Mouse (Mus musculus) cerebellum, adult 11 months (tissue): ENCODE measurements around the gene Sftpd.

Experiments
- DNase-seq: peaks from one replicate; pipeline ENCODE4 v3.0.0; 2022

The Sftpd gene

GRCm38 (mm10) chr14:41185059-41185821 is at the start of gene Sftpd:
Gene Sftpd (minus strand): TSS chr14:41185149.
- no peak for DNase-seq

- DNase-seq: no peak
Observed at GRCm38 (mm10) chr14:41198037-41198730, 13.2 kb upstream of the Sftpd start.

GRCm38 (mm10) chr14:41189496-41189895 is 4.5 kb upstream of the Sftpd start:
- DNase-seq: no peak

- DNase-seq: no peak
Observed at GRCm38 (mm10) chr14:41174802-41175201, 10.1 kb downstream of the Sftpd start.

- DNase-seq: no peak
Observed at GRCm38 (mm10) chr14:41170514-41170913, 14.4 kb downstream of the Sftpd start.

DNA sequence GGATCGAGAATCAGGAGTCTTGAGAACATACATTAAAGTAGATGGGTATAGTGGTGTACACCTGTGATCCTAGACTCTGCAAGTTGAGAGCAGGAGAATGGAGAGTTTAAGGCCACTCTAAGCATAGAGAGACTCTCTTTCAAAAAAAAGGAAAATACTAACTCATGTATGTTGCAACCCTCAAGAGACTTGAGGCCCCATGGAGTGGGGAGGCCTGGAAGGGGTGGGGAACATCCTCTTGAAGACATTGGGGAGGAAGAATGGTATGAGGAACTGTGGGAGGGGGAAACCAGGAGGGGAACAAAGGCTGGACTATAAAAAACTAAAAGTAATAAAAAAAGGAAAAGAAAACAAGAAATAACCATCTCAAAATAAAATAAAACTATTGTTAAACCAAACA is 16.4 kb downstream of the Sftpd start:
- DNase-seq: no peak

GRCm38 (mm10) chr14:41167278-41167677 is 17.7 kb downstream of the Sftpd start:
- DNase-seq: no peak

DNA sequence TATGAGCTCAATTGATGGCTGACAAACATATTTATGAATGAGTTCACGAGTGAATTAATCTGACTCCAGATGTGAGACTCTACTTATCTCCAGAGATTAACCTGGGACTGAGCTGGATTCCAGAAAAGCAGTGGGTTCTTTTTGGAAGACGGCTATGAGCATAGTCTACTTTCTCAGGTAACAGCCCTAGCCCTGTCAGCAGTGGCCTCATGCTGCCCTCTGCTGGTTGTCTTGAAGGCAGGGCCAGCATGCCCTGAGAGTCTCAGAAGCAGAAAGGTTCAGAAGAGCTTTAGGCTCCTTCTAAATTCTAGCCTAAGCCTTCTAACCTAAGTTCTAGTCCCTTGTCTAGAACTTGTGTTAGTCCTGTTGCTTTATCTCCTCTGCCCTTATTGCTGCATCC is 22.3 kb downstream of the Sftpd start:
- DNase-seq: no peak

GRCm38 (mm10) chr14:41160743-41161142 is 24.2 kb downstream of the Sftpd start:
- DNase-seq: no peak

- DNase-seq: no peak
Observed at GRCm38 (mm10) chr14:41160076-41160475, 24.9 kb downstream of the Sftpd start.

DNA sequence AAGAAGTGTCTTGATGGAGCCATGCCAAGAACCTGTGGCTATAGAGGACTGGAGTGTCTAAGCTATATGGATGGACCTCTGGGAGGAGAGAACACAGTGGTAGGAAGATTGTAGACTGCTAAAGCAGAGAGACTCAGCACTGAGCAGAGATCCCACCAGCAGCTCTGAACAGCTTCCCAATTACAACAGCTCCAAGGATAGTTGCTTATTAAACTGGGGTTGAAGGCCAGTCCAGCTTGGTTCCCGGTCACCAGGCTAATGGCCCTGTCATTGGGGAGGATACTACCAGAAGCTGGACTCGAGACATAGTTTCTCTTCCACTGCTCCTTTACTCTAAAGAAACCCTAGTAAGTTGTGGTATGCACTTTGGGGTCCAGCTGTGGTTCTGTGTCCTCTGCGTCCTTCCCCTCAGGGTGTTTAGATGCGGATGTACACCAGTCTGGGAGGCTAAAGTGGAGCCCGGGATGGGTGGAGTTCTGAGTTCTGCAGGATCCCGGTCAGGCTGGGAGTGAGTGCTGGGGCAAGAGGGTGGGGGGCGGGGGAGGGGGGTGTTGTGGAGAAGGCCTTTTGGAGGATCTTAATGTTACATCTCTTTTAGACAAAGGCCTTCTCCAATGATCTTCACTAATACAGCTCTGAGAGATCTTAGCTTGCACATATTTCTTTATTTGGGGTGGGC is 33.6 kb downstream of the Sftpd start, which contains the start of gene Mbl1:
Gene Mbl1, plus strand, starts transcription at position 239 of the 679 bp plus-strand sequence.
- DNase-seq: no peak

DNA sequence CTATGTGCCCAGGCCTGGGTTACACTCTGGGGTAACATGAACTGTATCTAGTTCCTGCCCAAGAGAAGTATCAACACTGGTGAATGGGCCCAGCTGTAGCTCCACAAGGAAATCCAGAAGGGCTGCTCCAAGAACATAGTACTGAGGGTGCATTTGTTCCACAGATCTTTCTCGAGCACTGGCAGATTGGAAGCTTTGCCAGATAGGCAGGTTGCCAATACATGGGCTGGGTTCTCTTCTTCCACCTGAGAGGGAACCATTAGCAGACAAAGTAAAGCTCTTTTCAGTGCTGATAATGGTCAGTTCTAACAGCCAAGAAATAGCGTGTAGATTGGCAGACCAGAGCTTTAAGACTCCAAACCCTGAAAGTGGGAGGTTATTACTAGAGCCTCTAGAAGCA is 37.6 kb downstream of the Sftpd start:
- no peak for DNase-seq

DNA sequence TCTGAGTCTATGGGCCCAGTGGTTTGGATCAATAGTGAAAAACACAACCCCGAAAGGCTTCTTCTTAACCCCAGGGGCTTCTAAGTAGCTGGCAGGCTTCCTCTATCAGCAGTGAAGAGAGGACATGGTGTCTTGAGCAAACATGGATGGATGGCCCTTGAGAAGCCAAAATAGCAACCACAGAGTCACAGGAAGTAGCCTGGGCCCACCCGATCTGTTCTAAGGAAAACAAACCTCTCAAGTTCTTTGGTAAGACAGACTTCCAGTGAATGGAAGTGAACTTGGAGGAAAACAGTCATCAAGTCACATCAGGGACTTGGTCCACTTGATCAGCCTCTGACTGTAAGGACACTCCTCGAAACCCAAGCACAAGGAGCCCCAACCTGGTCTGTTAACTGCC is 38.0 kb downstream of the Sftpd start:
- no peak for DNase-seq

DNA sequence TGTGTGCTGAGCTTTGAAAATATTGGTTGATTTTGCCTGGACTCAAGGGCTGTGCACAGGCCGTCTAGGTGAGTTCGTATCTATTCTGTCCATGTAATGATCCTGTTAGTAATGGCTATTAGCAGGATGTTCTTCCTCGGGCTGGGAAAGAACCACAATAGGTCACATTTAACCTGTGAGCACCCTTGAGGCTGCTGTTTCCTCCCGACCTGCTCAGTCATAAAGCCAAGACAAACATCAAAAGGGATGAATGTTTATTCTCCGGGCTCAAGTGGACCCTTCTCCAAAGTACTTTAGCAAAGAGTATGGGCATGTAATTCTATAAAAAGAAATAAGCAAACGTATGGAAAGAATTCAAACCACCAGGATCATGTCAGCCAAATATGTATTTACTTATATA is 38.9 kb downstream of the Sftpd start:
- DNase-seq: no peak

GRCm38 (mm10) chr14:41140686-41141085 is 44.3 kb downstream of the Sftpd start:
- DNase-seq: no peak

DNA sequence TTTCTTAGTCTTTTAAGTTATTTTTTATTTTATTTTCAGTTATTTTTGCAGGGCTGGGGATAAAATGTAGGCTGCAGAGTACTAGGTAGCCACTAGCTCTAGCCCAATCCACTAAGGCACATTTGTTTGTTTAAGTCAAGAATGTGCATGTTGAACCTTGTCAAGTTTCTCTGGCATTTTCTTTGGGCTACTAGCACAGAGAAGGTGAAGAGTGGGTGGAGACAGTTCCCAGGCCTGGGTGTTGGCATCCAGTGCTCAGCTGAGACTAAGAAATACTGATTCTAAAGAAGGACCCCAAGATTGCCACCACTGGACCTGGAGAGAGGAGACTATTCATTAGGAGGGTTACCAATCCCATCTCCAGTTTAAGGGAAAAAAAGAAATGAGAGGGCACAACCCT is 47.9 kb downstream of the Sftpd start:
- no peak for DNase-seq

DNA sequence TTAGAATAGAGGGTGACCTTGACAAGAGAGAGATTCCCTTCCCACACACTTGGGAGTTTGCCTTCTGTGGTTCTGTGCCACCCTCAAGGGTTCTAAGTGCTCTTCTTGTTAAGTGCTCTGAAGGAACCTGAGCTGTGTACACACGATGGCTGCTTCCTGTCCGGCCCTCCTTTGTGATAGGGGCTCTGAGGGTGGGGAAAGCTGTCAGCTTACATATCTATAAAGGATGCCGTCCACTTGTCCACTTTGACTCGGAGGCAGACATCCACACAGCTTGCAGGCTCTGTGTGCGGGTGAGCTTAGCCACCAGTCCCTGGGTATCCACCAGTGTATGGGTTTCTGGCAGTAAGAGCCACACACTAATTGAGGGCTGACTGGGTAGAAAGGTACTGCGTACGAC is 53.4 kb downstream of the Sftpd start, which contains the start of gene Sftpa1:
Gene Sftpa1, plus strand, starts transcription at position 243 of the 400 bp plus-strand sequence.
- DNase-seq: no peak

DNA sequence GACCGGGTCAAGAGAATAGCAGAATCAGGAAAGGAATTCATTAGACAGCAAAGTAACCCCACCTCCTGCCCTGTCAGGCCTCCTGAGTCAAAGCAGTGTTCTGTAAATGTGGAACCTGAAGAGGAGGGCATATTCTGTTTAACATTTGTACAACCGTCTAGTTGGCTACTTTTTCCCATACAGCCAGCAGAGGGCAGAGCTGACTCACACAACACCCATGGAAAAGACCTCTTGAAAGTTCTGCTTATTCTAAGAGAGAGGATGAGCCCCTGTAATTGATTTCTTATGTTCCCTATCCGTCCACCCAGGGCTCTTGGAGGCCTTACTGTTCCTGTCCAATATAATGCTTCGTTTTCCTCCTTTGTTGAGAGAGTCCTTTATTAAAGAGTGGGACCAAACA is 57.0 kb downstream of the Sftpd start:
- no peak for DNase-seq

DNA sequence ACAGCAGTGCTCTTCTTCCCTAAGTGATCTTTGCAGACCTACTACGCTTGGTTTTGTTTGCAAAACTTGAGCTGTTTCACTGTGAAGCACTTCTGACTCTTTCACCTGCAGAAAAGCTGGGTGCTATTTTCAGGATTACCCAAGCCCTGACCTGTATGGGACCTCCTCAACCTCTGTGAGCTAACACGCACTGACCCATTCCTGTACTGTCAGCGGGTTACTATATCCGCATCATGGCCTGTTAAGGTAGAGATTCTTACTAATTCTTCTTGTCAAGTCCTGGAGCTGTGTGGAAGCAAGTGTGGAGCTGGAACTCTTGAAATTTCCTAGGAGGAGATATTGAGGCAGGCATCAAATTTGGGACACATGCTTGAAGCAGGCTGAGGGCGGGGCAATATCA is 60.3 kb downstream of the Sftpd start:
- no peak for DNase-seq
